Mouse (Mus musculus) hindbrain, embryonic 12.5 days (tissue): ENCODE measurements around the gene Vmn1r90. TPM values are rescaled to one million over a fixed set of nuclear protein-coding genes. Genes with fewer than 3 reads are reported as not detected.
"Not testable (repeated sequence)": the region's sequence is repeated elsewhere in the genome, so short reads cannot be mapped to it uniquely, and the experiment has no call there.

ENCODE experiments used
- ATAC-seq: fragments of 200-750 bp; cut with Nextera tagmentation; 2 replicates; pipeline ENCODE4 v1.8.0; 2017; ENCODE audit warnings: moderate TSS enrichment; ENCODE audit not compliant: low FRiP score
- H3K27ac ChIP-seq: fragments of 300-500 bp; sonication (generic); 2 replicates; pipeline ENCODE4 v1.5.1; 2016; ENCODE audit warnings: mild to moderate bottlenecking
- H3K27me3 ChIP-seq: fragments of 300-500 bp; sonication (generic); 2 replicates; pipeline ENCODE4 v1.6.1; 2016; ENCODE audit warnings: mild to moderate bottlenecking
- H3K36me3 ChIP-seq: fragments of 300-500 bp; sonication (generic); 2 replicates; pipeline ENCODE4 v1.6.1; 2016; ENCODE audit warnings: mild to moderate bottlenecking
- H3K4me1 ChIP-seq: fragments of 300-500 bp; sonication (generic); 2 replicates; pipeline ENCODE4 v1.6.1; 2016
- H3K4me2 ChIP-seq: fragments of 300-500 bp; sonication (generic); replicated peaks from 2 replicates; pipeline ENCODE4 v1.6.1; 2016; ENCODE audit warnings: mild to moderate bottlenecking
- H3K4me3 ChIP-seq: fragments of 300-500 bp; sonication (generic); 2 replicates; pipeline ENCODE4 v1.5.1; 2016; ENCODE audit warnings: mild to moderate bottlenecking
- H3K9ac ChIP-seq: fragments of 300-500 bp; sonication (generic); 2 replicates; pipeline ENCODE4 v1.6.1; 2016; ENCODE audit warnings: mild to moderate bottlenecking, moderate library complexity
- H3K9me3 ChIP-seq: fragments of 300-500 bp; sonication (generic); replicated peaks from 2 replicates; pipeline ENCODE4 v1.6.1; 2016; ENCODE audit warnings: mild to moderate bottlenecking
- WGBS: fragments of 180-500 bp; shearing (Covaris S2); methylation state at CpG from one replicate; pipeline ENCODE4 v1.1.7; 2016; 5-methylcytosine and 5-hydroxymethylcytosine counted together
- polyA plus RNA-seq: library from polyadenylated mRNA; unstranded; fragments of >200 nt; fragmentation: Nextera tagmentation; extraction: Ambion mirVana; gene quantifications from 2 replicates; pipeline ENCODE4 v1.2.1, GENCODE M21; 2016

Gene Vmn1r90
- polyA plus RNA-seq: 0.30 and 0.38 TPM in 2 replicates

DNA sequence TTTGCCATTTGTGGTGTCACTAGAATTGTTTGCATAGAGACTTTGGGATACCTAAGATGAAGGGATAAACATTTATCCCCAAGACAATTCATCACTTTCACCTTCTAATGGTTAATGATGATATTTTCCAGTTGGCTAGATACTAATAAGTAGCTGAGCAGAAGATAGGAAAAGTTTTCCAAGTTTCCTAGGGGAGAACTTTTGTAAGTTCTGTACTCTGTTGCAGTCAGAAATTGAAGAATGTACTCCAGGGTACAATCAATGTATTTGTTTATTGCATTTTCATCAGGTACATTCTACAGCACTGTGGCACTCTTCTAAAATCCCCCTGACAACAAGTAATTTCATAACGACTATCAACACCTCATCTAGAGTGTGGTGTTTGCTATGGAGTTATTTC is at the start of gene Vmn1r90:
Gene Vmn1r90, minus strand, starts transcription at position 101 of the 400 bp plus-strand sequence.
- no peak within 1 kb of the TSS for H3K27ac ChIP-seq
- H3K9me3 ChIP-seq: peaks cover 30% of the 10 kb centered on the region
- 46% methylated on average over 1 of the region's 1 CpGs for WGBS
- no peaks in the 10 kb centered on the region for H3K27me3 ChIP-seq
- no peak within 1 kb of the TSS for H3K9ac ChIP-seq
- H3K4me3 ChIP-seq: no peak within 1 kb of the TSS
- H3K4me2 ChIP-seq: no peak within 1 kb of the TSS
- H3K36me3 ChIP-seq: no peaks in the 10 kb centered on the region
- no peak for ATAC-seq
- no peaks in the 10 kb centered on the region for H3K4me1 ChIP-seq

GRCm38 (mm10) chr7:14593009-14593408 is 29.7 kb upstream of the Vmn1r90 start:
- WGBS: 64% methylated on average over 8 of the region's 8 CpGs
- ATAC-seq: not testable (repeated sequence)

DNA sequence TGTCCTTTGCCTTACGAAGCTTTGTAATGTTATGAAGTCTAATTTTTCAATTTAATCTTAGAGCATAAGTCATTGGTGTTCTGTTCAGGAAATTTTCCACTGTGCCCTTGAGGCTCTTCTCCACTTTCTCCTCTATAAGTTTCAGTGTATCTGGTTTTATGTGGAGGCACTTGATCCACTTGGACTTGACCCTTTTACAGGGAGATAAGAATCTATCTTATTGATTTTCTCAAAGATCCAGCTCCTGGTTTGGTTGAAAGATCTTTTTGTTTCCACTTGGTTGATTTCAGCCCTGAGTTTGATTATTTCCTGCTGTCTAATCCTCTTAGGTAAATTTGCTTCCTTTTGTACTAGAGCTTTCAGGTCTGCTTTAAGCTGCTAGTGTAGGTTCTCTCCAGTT is 11.0 kb downstream of the Vmn1r90 start:
- no peaks in the 10 kb centered on the region for H3K36me3 ChIP-seq
- no peak overlapping the region for H3K4me3 ChIP-seq
- no peak overlapping the region for H3K4me2 ChIP-seq
- H3K27ac ChIP-seq: no peak overlapping the region
- no peaks in the 10 kb centered on the region for H3K27me3 ChIP-seq
- no peaks in the 10 kb centered on the region for H3K4me1 ChIP-seq
- peaks cover 40% of the 10 kb centered on the region for H3K9me3 ChIP-seq
- no peak overlapping the region for H3K9ac ChIP-seq
- 88% methylated on average over 1 of the region's 1 CpGs for WGBS
- no peak for ATAC-seq

More at GRCm38 (mm10) chr7:14593009-14593408, 29.7 kb upstream of the Vmn1r90 start:
- H3K27ac ChIP-seq, H3K4me3 ChIP-seq, H3K4me1 ChIP-seq, H3K4me2 ChIP-seq, H3K36me3 ChIP-seq, H3K27me3 ChIP-seq, H3K9ac ChIP-seq: not testable (repeated sequence)
- peaks cover 36% of the 10 kb centered on the region for H3K9me3 ChIP-seq

- no peaks in the 10 kb centered on the region for H3K36me3 ChIP-seq
- no peak for ATAC-seq
- no peaks in the 10 kb centered on the region for H3K4me1 ChIP-seq
- no peak overlapping the region for H3K27ac ChIP-seq
- no peaks in the 10 kb centered on the region for H3K27me3 ChIP-seq
- no peak overlapping the region for H3K4me3 ChIP-seq
- WGBS: 53% methylated on average over 1 of the region's 1 CpGs
- H3K9ac ChIP-seq: no peak overlapping the region
- peaks cover 45% of the 10 kb centered on the region for H3K9me3 ChIP-seq
- no peak overlapping the region for H3K4me2 ChIP-seq
Observed at GRCm38 (mm10) chr7:14525280-14525679, 38.0 kb downstream of the Vmn1r90 start.

DNA sequence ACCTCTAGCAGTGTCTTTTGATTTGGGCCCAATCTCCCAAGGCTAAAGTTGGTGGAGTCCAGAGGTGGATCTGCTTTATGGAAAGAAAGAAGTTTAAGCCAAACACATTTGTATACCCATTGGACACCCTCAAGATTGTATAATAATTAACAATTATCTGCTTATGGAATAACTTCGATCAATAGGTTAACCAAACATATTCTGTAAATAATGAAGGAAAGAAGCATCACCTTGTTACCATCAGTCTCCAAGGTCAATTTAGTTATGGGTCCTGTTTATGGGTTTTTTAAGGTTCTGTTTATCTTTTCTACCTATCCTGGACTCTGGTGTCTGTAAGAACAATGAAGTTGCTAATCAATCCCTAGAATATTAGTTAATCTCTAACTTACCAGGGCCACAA is 40.7 kb downstream of the Vmn1r90 start:
- no peak for ATAC-seq
- 91% methylated on average over 1 of the region's 1 CpGs for WGBS

DNA sequence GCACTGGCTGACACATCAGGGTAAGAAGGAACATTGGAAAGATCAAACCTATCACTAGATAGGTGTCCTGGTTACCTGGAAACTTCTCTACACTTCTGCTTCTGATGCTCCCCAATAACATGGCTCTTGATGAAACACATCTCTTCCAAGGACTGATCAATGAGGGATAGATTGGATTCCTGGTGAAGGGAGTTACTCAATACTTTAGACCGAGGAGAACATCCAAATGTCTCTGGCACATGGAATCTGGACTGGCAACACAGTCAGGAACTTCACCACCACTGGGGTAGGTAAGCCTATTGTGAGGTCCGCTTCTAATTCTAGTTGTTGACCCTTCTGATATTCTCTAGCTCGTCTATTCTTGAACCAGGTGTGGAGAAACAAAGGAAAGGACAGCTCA is 45.0 kb downstream of the Vmn1r90 start:
- whole genome bisulfite sequencing: 72% methylated on average over 3 of the region's 3 CpGs
- H3K36me3 ChIP-seq: no peaks in the 10 kb centered on the region
- ATAC-seq: no peak
- H3K4me1 ChIP-seq: no peaks in the 10 kb centered on the region
- no peak overlapping the region for H3K4me3 ChIP-seq
- H3K9me3 ChIP-seq: peaks cover 67% of the 10 kb centered on the region
- no peak overlapping the region for H3K4me2 ChIP-seq
- no peak overlapping the region for H3K27ac ChIP-seq
- H3K9ac ChIP-seq: no peak overlapping the region
- no peaks in the 10 kb centered on the region for H3K27me3 ChIP-seq

More for the DNA sequence above, 40.7 kb downstream of the Vmn1r90 start:
- Histone ChIP-seq H3K27me3 (no peaks in the 10 kb centered on the region), H3K9ac (no peak overlapping the region), H3K36me3 (no peaks in the 10 kb centered on the region), H3K4me2 (no peak overlapping the region), H3K27ac (no peak overlapping the region), H3K9me3 (peaks cover 54% of the 10 kb centered on the region), H3K4me3 (no peak overlapping the region), H3K4me1 (no peaks in the 10 kb centered on the region)

Other genes with a start within 250 kb of the Vmn1r90 start
- not detected in 2 replicates for gene Obox8, start 229.9 kb downstream of the Vmn1r90 start, polyA plus RNA-seq
- not detected in 2 replicates for gene Sult2a8, start 116.7 kb downstream of the Vmn1r90 start, polyA plus RNA-seq
- gene Sult2a7, start 69.3 kb downstream of the Vmn1r90 start, polyA plus RNA-seq: not detected in 2 replicates
- not detected in 2 replicates for gene Obox7, start 96.0 kb upstream of the Vmn1r90 start, polyA plus RNA-seq